Comparison of ENCODE assay signal across 11 mouse cellular contexts in the genomic region with DNA sequence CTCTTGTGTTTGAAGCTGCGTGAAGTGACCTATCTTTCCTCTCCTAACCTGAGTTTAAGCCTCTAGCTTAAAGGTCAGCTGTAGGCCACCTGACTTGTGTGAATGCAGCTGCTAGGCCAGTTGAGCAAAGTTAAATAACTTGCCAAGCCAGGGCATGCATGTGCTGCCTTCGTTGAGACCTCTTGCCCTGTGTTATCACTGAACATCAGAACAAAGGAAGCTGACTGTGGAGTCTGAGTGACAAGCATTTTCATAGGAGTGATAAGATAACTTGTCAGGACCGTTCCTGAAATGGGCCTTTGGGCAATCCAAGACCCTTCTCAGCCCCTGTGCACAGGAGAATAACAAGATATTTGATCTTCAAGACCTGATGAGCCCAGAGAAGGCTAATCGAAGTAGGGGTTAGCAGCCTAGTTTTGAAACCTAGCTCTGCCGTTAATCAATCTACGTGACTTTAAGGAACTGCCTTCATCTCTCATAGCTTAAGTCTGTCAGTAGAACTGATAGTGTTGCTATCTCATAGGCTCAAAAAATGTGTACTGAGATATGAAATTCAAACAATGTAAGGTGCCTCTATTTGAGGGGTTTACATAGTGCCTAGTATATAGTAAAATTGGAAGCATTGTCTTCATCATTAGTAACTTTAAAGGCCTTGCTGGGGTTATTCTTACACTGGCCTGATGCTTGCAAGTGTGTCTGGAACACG.
DNase-seq lines count a peak whose midpoint lies in the region; ATAC-seq and TF ChIP-seq lines count a peak whose summit lies in the region.
"Had no signal": no experiment of that assay in that cellular context is flagged by ENCODE, and none has a peak within 500 bp of the region (broad histone marks: within the 10 kb centered on the region; RNA-seq: fewer than 3 reads in every experiment).

No protein-coding gene starts in this region.

- H3K27ac ChIP-seq in kidney, adult 2 months (ENCODE audit: insufficient read depth, low read depth, low read length), result peak overlapping the region; percentile 5; the same call in 1 of the 2 replicates
- no peak overlapping the region for H3K27ac ChIP-seq in liver, embryonic 14.5 days
- H3K27ac ChIP-seq in forebrain, embryonic 13.5 days, result no peak overlapping the region
- H3K27ac ChIP-seq: neural tube, embryonic 12.5 days had no signal

- H3K9me3 ChIP-seq in liver, embryonic 14.5 days (ENCODE audit: control insufficient read depth, low read length), result no peaks in the 10 kb centered on the region
- no peaks in the 10 kb centered on the region for H3K9me3 ChIP-seq in forebrain, embryonic 13.5 days (replicated peaks)
- H3K9me3 ChIP-seq: neural tube, embryonic 12.5 days had no signal

- DNase-seq in embryo, embryonic 10 days (ENCODE audit: low spot score), result peak; percentile 39
- DNase-seq in embryo, embryonic 11 days, result no peak
- DNase-seq in kidney, adult 2 months, result no peak
- DNase-seq in kidney, postnatal 10 days, result no peak
- DNase-seq in CD4-positive, CD25-positive, alpha-beta regulatory T cell, adult 2 months (ENCODE audit: low read depth, low spot score), result peak; percentile 49
- DNase-seq in liver, embryonic 14.5 days (ENCODE audit: low read depth in 3 of 3, low spot score in 3 of 3), result peak in 1 of 3 experiments; percentile 22
- no peak for DNase-seq in neural tube, embryonic 10.5 days (ENCODE audit: extremely low spot score, low spot score)
- DNase-seq: cerebellum, adult 9-11 months; kidney, postnatal 4 days had no signal

- peak; percentile 57; the same call in 1 of the 2 replicates for ATAC-seq in liver, embryonic 14.5 days (ENCODE audit: insufficient read depth)
- ATAC-seq in forebrain, embryonic 13.5 days, result no peak

- TF ChIP-seq EP300 in liver, embryonic 14.5 days (IDR thresholded peaks at IDR 0.05; ENCODE audit: low read depth), result peak; percentile 34; the same call in 1 of the 2 replicates

- TF ChIP-seq CTCF in kidney, adult 2 months (conservative IDR thresholded peaks at IDR 0.05; ENCODE audit: insufficient read depth, insufficient read length, low read depth, low read length), result no peak
- no peak for TF ChIP-seq CTCF in liver, embryonic 14.5 days (IDR thresholded peaks at IDR 0.05; ENCODE audit: low read depth)

- no peak for TF ChIP-seq POLR2A in kidney, adult 2 months (IDR thresholded peaks at IDR 0.05; ENCODE audit: low read depth, low read length)

- H3K36me3 ChIP-seq in kidney, adult 2 months (ENCODE audit: control insufficient read depth, insufficient read depth, low read length), result no peaks in the 10 kb centered on the region
- H3K36me3 ChIP-seq in liver, embryonic 14.5 days (replicated peaks; ENCODE audit: control insufficient read depth, insufficient read depth, low read depth), result no peaks in the 10 kb centered on the region
- H3K36me3 ChIP-seq in forebrain, embryonic 13.5 days (ENCODE audit: poor library complexity, severe bottlenecking), result no peaks in the 10 kb centered on the region
- H3K36me3 ChIP-seq: neural tube, embryonic 12.5 days had no signal

- H3K27me3 ChIP-seq in kidney, adult 2 months (replicated peaks; ENCODE audit: control insufficient read depth, insufficient read depth, low read length), result no peaks in the 10 kb centered on the region
- no peaks in the 10 kb centered on the region for H3K27me3 ChIP-seq in liver, embryonic 14.5 days (ENCODE audit: control insufficient read depth, insufficient read depth, low read length)
- H3K27me3 ChIP-seq in forebrain, embryonic 13.5 days, result no peaks in the 10 kb centered on the region
- H3K27me3 ChIP-seq: neural tube, embryonic 12.5 days had no signal

- H3K4me3 ChIP-seq in kidney, adult 2 months (ENCODE audit: insufficient read depth, low read depth, low read length), result no peak overlapping the region
- no peak overlapping the region for H3K4me3 ChIP-seq in liver, embryonic 14.5 days (ENCODE audit: insufficient read depth in 1 of 2, low read depth in 2 of 2, low read length in 2 of 2)
- H3K4me3 ChIP-seq in forebrain, embryonic 13.5 days, result no peak overlapping the region
- H3K4me3 ChIP-seq: neural tube, embryonic 12.5 days had no signal

- no peak overlapping the region for H3K4me2 ChIP-seq in liver, embryonic 14.5 days (ENCODE audit: low read depth)
- H3K4me2 ChIP-seq in forebrain, embryonic 13.5 days, result no peak overlapping the region
- H3K4me2 ChIP-seq: neural tube, embryonic 12.5 days had no signal

- 66% methylated on average over 7 of the region's 7 CpGs for WGBS in kidney, adult 2 months
- WGBS in liver, embryonic 14.5 days (ENCODE audit: insufficient replicate concordance), result 21% methylated on average over 7 of the region's 7 CpGs
- 91% methylated on average over 7 of the region's 7 CpGs for WGBS in forebrain, embryonic 13.5 days

- H3K4me1 ChIP-seq in kidney, adult 2 months (ENCODE audit: control insufficient read depth, insufficient read depth, low read length), result peaks cover 15% of the 10 kb centered on the region
- H3K4me1 ChIP-seq in liver, embryonic 14.5 days (replicated peaks; ENCODE audit: control insufficient read depth in 2 of 2, insufficient read depth in 2 of 2, low read length in 1 of 2), result peaks cover 11 to 41% of the 10 kb centered on the region in 2 experiments
- H3K4me1 ChIP-seq in forebrain, embryonic 13.5 days, result peaks cover 7% of the 10 kb centered on the region; the same call in 1 of the 2 replicates
- H3K4me1 ChIP-seq: neural tube, embryonic 12.5 days had no signal

- H3K9ac ChIP-seq in liver, embryonic 14.5 days (replicated peaks), result no peak overlapping the region
- H3K9ac ChIP-seq in forebrain, embryonic 13.5 days, result no peak overlapping the region
- H3K9ac ChIP-seq: neural tube, embryonic 12.5 days had no signal

Comparison
In these comparisons a context has a peak if more than half of its experiments do, and no peak if none do; other contexts are left out.
1. DNase-seq: peak in embryo, embryonic 10 days (single experiment) and CD4-positive, CD25-positive, alpha-beta regulatory T cell, adult 2 months (single experiment); none in embryo, embryonic 11 days (single experiment), kidney, adult 2 months (single experiment), kidney, postnatal 10 days (single experiment) and neural tube, embryonic 10.5 days (single experiment).